Mouse (Mus musculus): ENCODE data around the gene Trappc11.

Gene Trappc11

GRCm38 (mm10) chr8:47533344-47534125, at the start of gene Trappc11, which contains the start of gene Rwdd4a:
TSS of gene Trappc11 (minus strand) at chr8:47533470.
TSS of gene Rwdd4a (plus strand) at chr8:47533664.
- CTCF ChIA-PET, result no interaction called here

- CTCF ChIA-PET, result interaction anchor here (0.5 kb wide), 1 partner anchor 618 kb away, joined by 13 read pairs; no protein-coding TSS in a partner anchor
These were observed 48.2 kb upstream of the Trappc11 start for GRCm38 (mm10) chr8:47581454-47581853.

- CTCF ChIA-PET, result no interaction called here
These were observed 40.2 kb upstream of the Trappc11 start for GRCm38 (mm10) chr8:47573482-47573881.

GRCm38 (mm10) chr8:47570161-47570560, 36.9 kb upstream of the Trappc11 start:
- CTCF ChIA-PET, result no interaction called here

- CTCF ChIA-PET, result no interaction called here
These were observed 34.8 kb upstream of the Trappc11 start for GRCm38 (mm10) chr8:47568098-47568497.

- CTCF ChIA-PET, result no interaction called here
These were observed 33.3 kb upstream of the Trappc11 start for GRCm38 (mm10) chr8:47566551-47566950.

- CTCF ChIA-PET, result no interaction called here
These were observed 27.5 kb upstream of the Trappc11 start for GRCm38 (mm10) chr8:47560801-47561200.

- CTCF ChIA-PET, result no interaction called here
These were observed 25.0 kb upstream of the Trappc11 start for GRCm38 (mm10) chr8:47558274-47558673.

GRCm38 (mm10) chr8:47556446-47556845, 23.2 kb upstream of the Trappc11 start:
- CTCF ChIA-PET, result no interaction called here

GRCm38 (mm10) chr8:47553613-47554012, 20.3 kb upstream of the Trappc11 start:
- CTCF ChIA-PET, result no interaction called here

- CTCF ChIA-PET, result no interaction called here
These were observed 13.8 kb upstream of the Trappc11 start for GRCm38 (mm10) chr8:47547102-47547501.

GRCm38 (mm10) chr8:47544094-47544493, 10.8 kb upstream of the Trappc11 start:
- CTCF ChIA-PET, result no interaction called here

- CTCF ChIA-PET, result no interaction called here
These were observed 9.5 kb upstream of the Trappc11 start for GRCm38 (mm10) chr8:47542746-47543145.

GRCm38 (mm10) chr8:47538323-47538722, 5.1 kb upstream of the Trappc11 start:
- CTCF ChIA-PET, result no interaction called here

GRCm38 (mm10) chr8:47528094-47528493, 5.2 kb downstream of the Trappc11 start:
- CTCF ChIA-PET, result no interaction called here

GRCm38 (mm10) chr8:47513601-47514000, 19.7 kb downstream of the Trappc11 start:
- CTCF ChIA-PET, result no interaction called here

- CTCF ChIA-PET, result no interaction called here
These were observed 22.3 kb downstream of the Trappc11 start for GRCm38 (mm10) chr8:47510930-47511329.

- CTCF ChIA-PET, result no interaction called here
These were observed 27.8 kb downstream of the Trappc11 start for GRCm38 (mm10) chr8:47505431-47505830.

GRCm38 (mm10) chr8:47502546-47502945, 30.7 kb downstream of the Trappc11 start:
- CTCF ChIA-PET, result no interaction called here

GRCm38 (mm10) chr8:47501994-47502393, 31.3 kb downstream of the Trappc11 start:
- CTCF ChIA-PET, result no interaction called here

- CTCF ChIA-PET, result no interaction called here
These were observed 37.8 kb downstream of the Trappc11 start for GRCm38 (mm10) chr8:47495428-47495827.

- CTCF ChIA-PET, result no interaction called here
These were observed 38.6 kb downstream of the Trappc11 start for GRCm38 (mm10) chr8:47494602-47495153.

- CTCF ChIA-PET, result no interaction called here
These were observed 40.2 kb downstream of the Trappc11 start for GRCm38 (mm10) chr8:47493106-47493505.

- CTCF ChIA-PET, result no interaction called here
These were observed 46.0 kb downstream of the Trappc11 start for GRCm38 (mm10) chr8:47487231-47487630.
